Mouse (Mus musculus) hindbrain, postnatal 0 days (tissue): Measurements from ENCODE around the gene Atp1a4. TPM values are rescaled to one million over a fixed set of nuclear protein-coding genes. Genes with fewer than 3 reads are reported as not detected.
A peak's percentile ranks its signal among the peaks of the same experiment; 100 is the strongest.

Experiments used
- ATAC-seq: fragments of 200-750 bp; cut with Nextera tagmentation; 2 replicates; pipeline ENCODE4 v1.8.0; 2017; ENCODE audit warnings: mild to moderate bottlenecking, moderate TSS enrichment, moderate library complexity
- DNase-seq: peaks from one replicate; pipeline ENCODE4 v3.0.0-alpha.2; 2015; ENCODE audit warnings: low spot score
- H3K27ac ChIP-seq: fragments of 300-500 bp; sonication (generic); 2 replicates; pipeline ENCODE4 v1.5.1; 2014; ENCODE audit warnings: mild to moderate bottlenecking
- H3K27me3 ChIP-seq: fragments of 300-500 bp; sonication (generic); 2 replicates; pipeline ENCODE4 v1.6.1; 2014; ENCODE audit warnings: low read length, mixed read lengths; ENCODE audit not compliant: insufficient read depth
- H3K36me3 ChIP-seq: fragments of 300-500 bp; sonication (generic); 2 replicates; pipeline ENCODE4 v1.6.1; 2014; ENCODE audit warnings: low read length, mixed read lengths; ENCODE audit not compliant: insufficient read depth
- H3K4me1 ChIP-seq: fragments of 300-500 bp; sonication (generic); 2 replicates; pipeline ENCODE4 v1.6.1; 2014; ENCODE audit warnings: antibody characterized with exemption, low read length, mixed read lengths; ENCODE audit not compliant: insufficient read depth
- H3K4me2 ChIP-seq: fragments of 300-500 bp; sonication (generic); 2 replicates; pipeline ENCODE4 v1.6.1; 2014; ENCODE audit warnings: low read depth, mild to moderate bottlenecking, low read length, moderate library complexity, mixed read lengths
- H3K4me3 ChIP-seq: fragments of 300-500 bp; sonication (generic); 2 replicates; pipeline ENCODE4 v1.5.1; 2014; ENCODE audit warnings: low read length
- H3K9ac ChIP-seq: fragments of 300-500 bp; sonication (generic); replicated peaks from 2 replicates; pipeline ENCODE4 v1.6.1; 2014; ENCODE audit warnings: mild to moderate bottlenecking, low read length, moderate library complexity, mixed read lengths
- H3K9me3 ChIP-seq: fragments of 300-500 bp; sonication (generic); 2 replicates; pipeline ENCODE4 v1.6.1; 2016; ENCODE audit warnings: low read length, mixed read lengths
- CTCF ChIP-seq: IDR thresholded peaks from 2 replicates; pipeline ENCODE4 v1.5.1; 2016; ENCODE audit warnings: antibody characterized with exemption, control low read depth, low read depth
- WGBS: fragments of 180-500 bp; shearing (Covaris S2); extraction: QIAGEN DNeasy Blood & Tissue Kit; methylation state at CpG from one replicate; pipeline ENCODE4 v1.1.7; 2014; 5-methylcytosine and 5-hydroxymethylcytosine counted together
- polyA plus RNA-seq: library from polyadenylated mRNA; unstranded; fragments of >200 nt; fragmentation: Nextera tagmentation; extraction: Ambion mirVana; gene quantifications from 2 replicates; pipeline ENCODE4 v1.2.1, GENCODE M21; 2015
- total RNA-seq: library from RNA; depleted of rRNA; stranded (reverse); fragments of >200 nt; gene quantifications from 2 replicates; pipeline ENCODE4 v1.2.3, GENCODE M21; 2014

The Atp1a4 gene
- total and polyA plus RNA-seq, 2 experiments from 2014 or later: 0.05 to 0.10 TPM

DNA sequence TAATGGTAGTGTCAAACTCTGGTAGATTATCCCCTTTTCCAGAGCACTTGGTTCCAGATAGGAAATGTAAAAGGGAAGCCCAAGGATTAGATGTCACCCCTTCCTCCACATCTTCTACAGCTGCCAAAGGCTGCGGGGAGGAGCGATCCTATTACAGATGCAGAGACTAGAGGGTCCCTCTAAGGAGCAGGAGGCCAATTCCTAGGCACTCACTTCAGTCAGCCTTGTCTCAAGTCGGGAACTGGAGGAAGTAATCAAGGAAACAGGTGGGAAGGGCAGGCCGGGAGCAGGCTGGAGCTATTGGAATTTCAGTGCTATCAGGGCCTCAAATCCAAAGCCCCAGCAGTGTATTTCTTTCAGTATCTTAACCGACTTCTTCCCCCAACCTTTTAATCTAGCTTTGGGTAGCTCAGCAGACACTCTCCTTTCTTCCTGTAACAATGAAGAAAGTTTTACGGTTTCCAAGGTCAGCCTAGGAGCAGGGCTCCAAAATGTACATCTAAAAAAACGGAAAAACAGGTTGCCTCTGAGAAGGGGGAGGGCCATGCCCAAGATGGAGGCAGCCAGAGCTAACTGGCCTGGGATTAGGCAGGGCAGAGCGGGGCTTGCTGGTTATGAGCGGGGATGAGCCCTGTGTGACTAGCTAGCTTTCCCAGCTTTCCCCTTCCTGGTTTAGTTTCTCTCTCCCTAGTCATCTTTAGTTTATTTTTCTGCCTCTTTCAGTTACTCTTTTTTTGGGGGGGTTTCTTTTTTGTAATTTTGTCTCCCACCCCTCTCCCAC, 54.0 kb downstream of the Atp1a4 start:
- Histone ChIP-seq H3K36me3 (peaks cover 11% of the 10 kb centered on the region), H3K27ac (peak overlapping the region; percentile 98), H3K4me2 (peak overlapping the region; percentile 95), H3K4me3 (peak overlapping the region; percentile 77), H3K27me3 (no peaks in the 10 kb centered on the region), H3K9ac (peak overlapping the region; percentile 95), H3K9me3 (no peaks in the 10 kb centered on the region), H3K4me1 (peaks cover 62% of the 10 kb centered on the region)
- TF ChIP-seq CTCF: no peak
- DNase-seq (peak; percentile 29), ATAC-seq (no peak)
- WGBS: 9% methylated on average over 9 of the region's 9 CpGs

DNA sequence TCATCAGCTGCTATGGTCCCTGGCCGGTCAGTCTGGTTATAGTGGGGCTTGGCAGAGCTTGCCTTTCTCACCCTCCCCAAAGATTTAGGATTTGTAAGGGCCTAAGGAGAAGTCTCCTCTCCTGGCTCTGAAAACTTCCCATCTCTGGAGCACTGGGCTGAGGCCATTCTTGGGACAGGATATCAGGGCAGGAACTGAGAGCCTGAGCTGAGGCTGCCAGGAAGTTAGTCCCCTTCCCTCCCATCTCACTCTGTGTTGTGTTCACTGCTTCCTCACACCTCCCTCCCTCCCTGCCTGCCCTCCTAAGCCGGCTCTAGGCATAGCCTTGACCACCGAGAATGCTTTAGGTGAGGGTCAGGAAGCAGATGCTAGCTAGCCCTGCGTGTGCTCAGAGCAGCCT, 54.6 kb downstream of the Atp1a4 start:
- WGBS: 11% methylated on average over 4 of the region's 4 CpGs
- Histone ChIP-seq H3K9ac (peak overlapping the region; percentile 95), H3K36me3 (peaks cover 11% of the 10 kb centered on the region), H3K4me2 (peak overlapping the region; percentile 95), H3K27me3 (no peaks in the 10 kb centered on the region), H3K4me3 (peak overlapping the region; percentile 77; the same call in 1 of the 2 replicates), H3K4me1 (peaks cover 62% of the 10 kb centered on the region), H3K27ac (peak overlapping the region; percentile 98), H3K9me3 (no peaks in the 10 kb centered on the region)
- TF ChIP-seq CTCF: no peak
- no peak for DNase-seq
- no peak for ATAC-seq

DNA sequence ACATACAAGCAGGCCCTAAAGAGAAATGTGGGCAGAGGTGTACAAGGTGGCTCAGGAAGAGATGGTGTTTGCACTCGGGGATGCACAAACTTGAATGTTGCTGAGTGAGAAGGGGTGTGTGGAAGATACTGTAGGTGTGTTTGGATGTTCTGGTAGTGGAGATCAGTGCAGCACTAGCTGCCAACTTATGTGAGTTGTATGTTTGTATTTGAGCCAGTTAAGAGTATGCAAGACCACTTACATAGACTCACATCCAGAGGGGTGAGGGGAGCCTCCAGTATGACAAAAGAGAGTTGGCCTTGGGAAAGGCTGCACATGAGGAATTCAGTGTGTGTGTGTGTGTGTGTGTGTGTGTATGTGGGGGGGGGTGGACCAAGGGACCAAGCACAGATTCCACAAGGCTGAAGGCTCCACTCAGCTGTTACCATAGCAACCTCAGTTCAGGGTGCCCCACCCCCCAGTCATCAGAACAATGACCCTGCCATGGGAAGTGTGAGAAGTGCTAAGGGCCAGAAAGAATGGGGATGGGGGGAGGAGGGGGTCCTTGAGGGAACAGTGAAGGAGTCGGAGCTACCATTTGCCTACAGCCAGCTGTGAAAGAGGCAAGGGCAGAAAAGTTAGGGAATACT, 55.2 kb downstream of the Atp1a4 start:
- peak; percentile 70 for DNase-seq
- WGBS: 7% methylated on average over 2 of the region's 2 CpGs

DNA sequence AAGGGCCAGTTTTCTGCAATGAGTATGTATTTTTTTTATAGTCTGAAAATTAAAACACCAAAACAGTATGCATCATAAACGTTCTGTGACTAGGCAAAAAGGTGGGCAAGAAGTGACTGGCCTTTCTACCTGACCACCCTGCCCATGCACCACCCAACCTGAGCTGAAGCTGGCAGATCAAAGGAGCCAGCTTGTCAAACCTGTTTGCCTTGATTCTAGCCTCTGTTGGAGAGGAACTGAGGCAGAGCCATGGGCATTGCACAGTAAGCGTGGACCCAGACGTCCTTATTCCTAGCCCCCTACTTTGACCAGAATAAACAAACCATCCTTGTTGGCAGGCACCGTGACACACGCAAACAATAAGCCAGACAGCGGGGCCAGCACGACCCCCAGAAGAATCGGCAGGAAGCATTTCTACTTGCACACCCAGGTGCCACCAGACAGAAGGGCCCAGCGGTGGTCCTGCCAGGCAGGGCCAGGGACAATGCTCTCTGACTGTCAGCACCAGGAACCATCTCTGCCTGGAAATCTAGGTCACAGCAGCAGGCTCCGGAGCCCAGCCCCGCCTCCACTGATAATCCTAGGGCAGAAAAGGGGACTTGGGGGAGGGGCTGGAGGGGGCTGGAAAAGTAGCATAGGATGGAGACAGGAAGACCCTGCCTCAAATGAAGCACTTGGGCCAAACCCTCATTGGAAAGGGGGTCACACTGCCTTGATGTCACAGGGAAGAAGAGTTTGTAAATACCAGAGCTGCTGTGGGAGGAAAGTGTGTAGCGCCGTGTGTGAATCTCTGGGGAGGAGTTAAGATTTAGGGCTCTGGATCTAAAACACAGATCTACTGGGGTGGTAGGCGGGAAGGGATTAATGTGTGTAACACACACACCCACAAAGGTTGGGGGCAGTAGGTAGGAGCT, 56.0 kb downstream of the Atp1a4 start:
- DNase-seq (peak; percentile 75), ATAC-seq (no peak)
- WGBS: 6% methylated on average over 14 of the region's 14 CpGs
- peaks cover 23% of the 10 kb centered on the region for H3K36me3 ChIP-seq
- peak overlapping the region; percentile 40 for H3K9ac ChIP-seq
- no peaks in the 10 kb centered on the region for H3K9me3 ChIP-seq
- TF ChIP-seq CTCF: no peak
- peak overlapping the region; percentile 15; the same call in 1 of the 2 replicates for H3K4me3 ChIP-seq
- no peaks in the 10 kb centered on the region for H3K27me3 ChIP-seq
- H3K4me2 ChIP-seq: peak overlapping the region; percentile 95
- peak overlapping the region; percentile 98 for H3K27ac ChIP-seq
- peaks cover 58% of the 10 kb centered on the region for H3K4me1 ChIP-seq

More for the DNA sequence above, 55.2 kb downstream of the Atp1a4 start:
- peak; percentile 28 for ATAC-seq
- Histone ChIP-seq H3K4me2 (peak overlapping the region; percentile 95), H3K9ac (peak overlapping the region; percentile 95), H3K9me3 (no peaks in the 10 kb centered on the region), H3K27me3 (no peaks in the 10 kb centered on the region), H3K36me3 (peaks cover 15% of the 10 kb centered on the region), H3K4me3 (no peak overlapping the region), H3K4me1 (peaks cover 62% of the 10 kb centered on the region), H3K27ac (peak overlapping the region; percentile 98)
- no peak for TF ChIP-seq CTCF

DNA sequence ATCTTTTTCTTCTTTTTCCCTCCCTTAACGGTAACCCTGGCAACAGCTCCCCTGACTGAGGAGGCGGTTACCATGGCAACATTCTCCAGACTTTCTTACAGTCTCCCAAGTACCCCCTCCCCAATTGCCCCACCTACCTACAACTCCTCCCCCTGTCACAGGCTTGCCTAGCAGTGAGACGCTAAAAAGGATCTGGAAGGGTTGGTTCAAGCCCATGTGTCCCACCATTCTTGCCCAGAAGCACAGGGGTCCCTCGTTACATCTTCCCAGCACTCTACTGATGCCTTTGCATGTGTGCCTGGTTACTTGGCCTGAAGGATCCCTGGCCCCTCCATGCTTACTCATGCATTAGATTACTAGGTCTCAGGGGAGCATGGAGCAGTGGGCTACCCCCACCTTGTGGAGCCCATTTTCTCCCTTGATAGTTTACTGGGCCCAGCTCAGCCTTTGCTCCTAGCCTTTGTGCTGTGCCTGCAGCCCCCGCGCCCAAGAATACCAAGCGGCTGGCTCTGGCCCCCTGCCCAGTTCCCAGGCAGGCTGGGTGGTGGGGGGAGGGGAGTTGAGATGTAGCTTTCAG, 57.3 kb downstream of the Atp1a4 start:
- Histone ChIP-seq H3K9ac (no peak overlapping the region), H3K36me3 (peaks cover 36% of the 10 kb centered on the region), H3K27ac (peak overlapping the region; percentile 98), H3K4me2 (peak overlapping the region; percentile 38), H3K4me3 (0 out of 2 replicates have a peak overlapping the region, but pooled peaks have one; percentile 11), H3K9me3 (no peaks in the 10 kb centered on the region), H3K27me3 (no peaks in the 10 kb centered on the region), H3K4me1 (peaks cover 53% of the 10 kb centered on the region)
- WGBS: 5% methylated on average over 7 of the region's 7 CpGs
- peak; percentile 90 for DNase-seq
- TF ChIP-seq CTCF: no peak
- ATAC-seq: peak; percentile 55

- H3K9ac ChIP-seq: no peak overlapping the region
- H3K27me3 ChIP-seq: no peaks in the 10 kb centered on the region
- H3K4me2 ChIP-seq: peak overlapping the region; percentile 38
- no peak overlapping the region for H3K4me3 ChIP-seq
- DNase-seq: no peak
- peak overlapping the region; percentile 98 for H3K27ac ChIP-seq
- no peak for ATAC-seq
- TF ChIP-seq CTCF: no peak
- peaks cover 41% of the 10 kb centered on the region for H3K36me3 ChIP-seq
- WGBS: 62% methylated on average over 5 of the region's 5 CpGs
- H3K4me1 ChIP-seq: peaks cover 47% of the 10 kb centered on the region
- H3K9me3 ChIP-seq: no peaks in the 10 kb centered on the region
Measured at GRCm38 (mm10) chr1:172200161-172200560, 58.1 kb downstream of the Atp1a4 start.
